Mouse (Mus musculus) embryo, embryonic 10.5 days (tissue): ENCODE results near the gene Efcab11.
"Not testable (repeated sequence)": the region's sequence is repeated elsewhere in the genome, so short reads cannot be mapped to it uniquely, and the experiment has no call there.

ENCODE experiments used
- DNase-seq: peaks from one replicate; pipeline ENCODE4 v3.0.0-alpha.2; 2015; ENCODE audit warnings: low spot score

Efcab11 gene

DNA sequence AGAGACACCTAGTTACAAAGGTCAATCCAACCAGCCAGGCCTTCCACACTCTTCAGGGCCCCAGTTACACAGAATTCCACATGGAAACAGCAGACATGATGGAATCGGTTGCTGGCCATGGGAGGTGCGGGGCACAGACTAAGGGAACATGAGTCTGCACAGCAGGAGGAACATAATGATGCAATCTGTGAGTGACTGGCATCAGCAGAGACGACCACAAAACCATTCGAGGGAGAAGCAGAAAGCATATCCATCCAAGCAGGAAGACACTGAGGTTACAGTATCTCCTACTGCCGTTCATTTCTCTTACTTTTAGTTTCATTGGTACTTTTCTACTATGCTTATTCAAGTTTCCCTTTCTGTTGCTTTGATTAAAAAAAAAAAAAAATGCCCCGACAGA lies 9.6 kb downstream of the Efcab11 start:
- DNase-seq, result no peak

DNA sequence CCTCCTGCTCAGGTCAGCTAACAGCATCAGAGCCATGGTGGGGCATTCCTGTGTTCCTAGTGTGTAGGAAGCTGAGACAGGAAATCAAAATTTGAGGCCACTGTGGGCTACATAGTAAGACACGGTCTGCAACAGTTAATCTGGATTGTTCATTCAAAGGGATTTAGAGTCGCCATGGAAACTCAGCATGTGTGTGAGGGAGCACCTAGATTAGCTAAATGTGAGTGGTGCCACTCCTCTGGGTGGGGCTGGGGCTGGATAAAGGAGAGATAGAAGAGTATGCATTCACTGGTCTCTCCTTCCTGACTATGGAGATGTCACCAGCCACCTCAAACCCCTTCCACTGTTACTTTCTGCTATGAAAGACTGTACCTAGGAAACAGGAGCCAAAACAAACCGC lies 10.8 kb downstream of the Efcab11 start:
- peak; percentile 6 for DNase-seq

DNA sequence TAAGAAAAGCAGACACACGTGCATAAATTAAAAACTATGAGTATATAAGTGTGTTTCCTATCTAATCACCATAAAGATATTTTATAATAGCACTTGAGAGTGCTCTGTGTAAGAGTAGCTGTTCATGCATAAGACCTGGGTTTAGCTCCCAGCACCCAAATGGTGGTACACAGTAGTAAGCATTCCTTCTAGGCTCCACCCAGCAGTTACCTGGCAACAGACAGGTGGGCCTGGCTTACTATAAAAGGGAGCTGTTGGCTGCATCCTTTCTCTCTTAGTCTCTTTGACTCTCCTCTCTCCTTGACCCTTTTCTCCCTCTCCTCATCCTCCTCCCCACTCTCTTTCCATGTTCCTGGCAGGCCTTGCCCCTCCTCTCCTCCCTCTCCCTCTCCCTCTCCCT lies 15.4 kb downstream of the Efcab11 start:
- no peak for DNase-seq

DNA sequence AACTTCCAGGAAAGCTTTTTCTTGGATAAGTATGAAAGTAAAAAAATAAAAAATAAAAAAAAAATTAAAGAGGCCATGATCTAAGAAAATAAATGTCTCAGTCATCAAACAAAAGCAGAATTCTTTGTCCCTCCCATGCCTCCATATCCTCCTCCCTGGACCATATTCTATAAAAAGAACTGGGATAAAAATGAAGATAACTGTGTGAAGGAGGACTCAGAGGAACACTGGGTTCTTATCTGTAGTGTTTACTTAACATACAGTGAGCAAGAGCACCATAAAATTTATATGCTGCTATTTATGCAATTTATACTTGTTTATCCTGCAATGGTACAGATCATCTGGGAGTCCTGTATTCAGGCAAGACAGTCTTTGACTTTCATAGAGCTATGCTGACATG lies 19.6 kb downstream of the Efcab11 start:
- DNase-seq, result no peak

DNA sequence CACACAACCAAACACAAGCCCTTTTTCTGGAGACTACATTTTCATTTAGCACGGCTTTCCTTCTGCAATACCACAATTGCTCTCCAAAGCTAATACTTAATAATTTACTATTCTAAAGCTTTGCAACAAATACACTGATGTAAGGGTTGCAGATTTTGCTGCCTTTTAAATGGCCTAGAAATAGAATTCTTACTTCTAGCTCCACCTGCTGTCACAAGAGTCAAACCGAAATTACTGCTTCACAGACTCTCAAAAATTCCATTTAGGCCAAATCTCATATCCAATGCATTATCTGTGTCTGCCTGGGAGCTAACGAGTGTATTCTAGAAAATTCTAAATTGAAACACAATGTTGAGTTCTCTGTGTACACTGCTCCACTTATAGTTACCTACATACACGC lies 23.3 kb downstream of the Efcab11 start:
- no peak for DNase-seq

DNA sequence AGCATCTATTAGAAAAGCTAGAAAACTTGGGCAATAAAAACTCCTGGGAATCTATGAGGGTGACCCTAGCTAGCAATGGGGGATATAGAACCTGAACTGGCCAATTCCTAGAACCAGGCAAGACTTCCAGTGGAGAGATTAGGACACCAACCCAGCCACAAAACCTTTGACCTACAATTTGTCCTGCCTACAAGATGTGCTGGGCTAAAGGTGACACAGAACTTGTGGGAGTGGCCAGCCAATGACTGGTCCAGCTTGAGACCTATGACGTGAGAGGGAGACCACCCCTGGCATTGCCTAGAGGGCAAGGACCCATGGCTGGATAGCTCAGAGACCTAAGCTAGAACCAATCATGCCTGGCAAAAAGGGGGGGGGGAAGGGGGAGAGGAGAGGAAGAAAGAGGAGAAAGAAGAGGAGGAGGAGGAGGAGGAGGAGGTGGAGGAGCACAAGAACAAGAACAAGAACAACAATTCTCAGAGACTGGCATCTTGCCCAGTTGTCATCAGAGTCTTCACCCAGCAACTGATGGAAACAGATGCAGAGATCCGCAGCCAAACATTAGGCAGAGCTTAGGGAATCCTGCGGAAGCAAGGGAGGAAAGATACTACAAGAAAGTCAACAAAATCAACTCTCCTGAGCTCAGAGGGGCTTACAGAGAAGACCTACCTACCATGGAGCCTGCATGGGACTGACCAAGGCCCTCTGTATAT lies 24.7 kb downstream of the Efcab11 start:
- DNase-seq, result no peak

DNA sequence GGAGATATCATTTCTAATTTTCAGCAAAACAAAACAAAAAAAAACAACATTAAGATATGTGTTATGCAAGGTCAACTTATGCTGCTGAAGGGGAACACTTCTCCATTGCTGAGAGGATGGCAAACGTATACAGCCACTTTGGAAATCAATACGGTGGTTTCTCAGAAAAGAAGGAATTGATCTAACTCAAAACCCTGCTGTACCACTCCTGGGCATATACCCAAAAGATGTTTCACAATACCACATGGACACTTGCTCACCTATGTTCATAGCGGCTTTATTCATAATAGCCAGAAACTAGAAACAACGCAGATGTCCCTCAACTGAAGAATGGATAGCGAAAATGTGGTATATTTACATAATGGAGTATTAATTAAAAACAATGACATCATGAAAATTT lies 25.6 kb downstream of the Efcab11 start:
- DNase-seq, result no peak

DNA sequence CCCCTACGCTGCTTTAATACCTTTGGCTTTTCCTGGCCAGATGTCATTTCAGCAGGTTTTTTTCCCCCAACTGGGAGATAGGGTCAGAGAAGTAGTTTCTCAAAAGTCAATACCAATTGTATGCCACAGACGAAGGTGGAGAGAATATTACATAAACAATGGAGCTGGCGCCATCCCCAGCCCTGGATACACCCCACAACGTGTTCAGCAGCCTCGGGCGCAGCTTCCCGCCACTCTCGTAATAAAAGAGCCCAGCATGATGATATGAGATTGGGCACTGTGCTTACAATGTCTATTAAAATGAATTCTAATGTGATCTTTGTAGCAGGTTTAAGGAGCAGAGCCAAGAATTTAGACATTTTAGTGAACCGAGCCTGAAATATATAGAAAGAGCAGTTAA lies 28.2 kb downstream of the Efcab11 start:
- DNase-seq, result no peak

DNA sequence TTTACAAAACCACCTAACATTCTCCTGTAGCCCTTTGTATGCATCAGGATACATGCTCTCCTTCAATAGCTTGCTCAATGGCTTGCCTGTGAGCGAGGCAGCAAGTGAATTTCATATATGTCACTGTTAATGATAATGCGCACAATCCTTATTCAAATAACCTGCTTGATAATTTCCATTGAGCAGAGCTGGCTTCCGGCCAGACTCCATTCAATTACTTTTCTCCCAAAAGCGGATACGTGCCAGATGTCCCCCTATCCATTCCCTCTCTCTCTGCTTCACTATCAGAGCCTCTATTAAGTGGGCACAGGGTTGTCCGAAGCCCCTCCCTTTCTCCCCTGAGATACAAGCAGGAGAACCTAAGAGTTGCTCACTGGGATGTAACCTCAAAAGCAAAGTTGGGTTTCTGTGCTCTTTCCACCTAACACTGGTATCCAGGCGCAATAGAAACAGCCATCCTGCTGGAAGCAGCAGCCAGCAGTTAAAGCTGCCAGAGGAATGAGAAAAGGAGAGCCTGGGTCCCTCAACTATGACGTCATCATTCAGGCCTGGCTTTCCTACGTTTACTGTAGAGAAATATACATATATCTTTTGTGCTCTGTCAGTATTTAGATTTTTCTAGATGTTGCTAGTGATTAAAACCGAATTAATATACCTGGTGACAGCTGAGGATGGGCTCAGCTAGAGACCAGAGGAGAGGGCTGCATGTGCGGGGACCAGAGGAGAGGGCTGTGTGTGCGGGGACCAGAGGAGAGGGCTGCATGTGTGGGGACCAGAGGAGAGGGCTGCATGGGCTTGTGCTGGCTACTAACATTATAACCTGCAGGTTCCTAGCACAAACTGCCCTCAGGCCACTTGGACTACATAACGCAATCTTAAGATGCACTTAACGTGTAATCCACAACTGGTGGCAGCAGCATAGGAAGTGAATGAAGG lies 30.6 kb downstream of the Efcab11 start:
- no peak for DNase-seq

DNA sequence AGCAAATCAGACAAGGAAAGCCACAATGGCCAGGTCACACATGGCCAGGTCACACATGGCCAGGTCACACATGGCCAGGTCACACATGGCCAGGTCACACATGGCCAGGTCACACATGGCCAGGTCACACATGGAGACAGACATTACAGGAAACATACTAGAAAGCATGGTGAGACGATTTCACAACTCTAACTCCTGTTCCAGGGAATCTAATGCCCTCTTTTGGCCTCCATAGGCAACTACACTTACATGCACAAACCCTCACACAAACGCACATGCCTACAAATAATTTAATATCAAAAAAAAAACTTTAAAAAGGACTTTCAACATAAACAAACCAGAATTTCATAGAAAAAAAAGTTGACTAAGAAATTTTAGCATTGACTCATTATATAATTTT lies 34.2 kb downstream of the Efcab11 start:
- DNase-seq, result no peak

DNA sequence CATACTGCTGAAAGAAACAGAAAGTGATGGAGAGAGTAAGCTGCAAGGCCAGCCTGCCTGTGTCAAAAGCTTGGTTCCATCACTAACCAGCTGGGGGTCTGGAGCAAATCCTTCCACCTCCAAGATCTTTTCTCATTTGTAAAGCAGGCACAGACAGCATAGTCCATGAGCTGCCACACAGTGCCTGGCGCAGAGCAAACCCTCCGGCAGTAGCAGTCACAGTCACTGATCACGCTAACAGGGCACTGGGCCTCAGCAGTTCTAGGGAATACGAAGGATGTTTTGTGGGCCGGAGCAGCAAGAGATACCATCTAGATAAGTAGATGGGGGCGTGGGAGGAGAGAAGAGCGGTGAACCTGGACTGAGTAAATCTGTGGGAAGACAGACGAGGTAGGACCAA lies 39.3 kb downstream of the Efcab11 start:
- DNase-seq, result no peak

DNA sequence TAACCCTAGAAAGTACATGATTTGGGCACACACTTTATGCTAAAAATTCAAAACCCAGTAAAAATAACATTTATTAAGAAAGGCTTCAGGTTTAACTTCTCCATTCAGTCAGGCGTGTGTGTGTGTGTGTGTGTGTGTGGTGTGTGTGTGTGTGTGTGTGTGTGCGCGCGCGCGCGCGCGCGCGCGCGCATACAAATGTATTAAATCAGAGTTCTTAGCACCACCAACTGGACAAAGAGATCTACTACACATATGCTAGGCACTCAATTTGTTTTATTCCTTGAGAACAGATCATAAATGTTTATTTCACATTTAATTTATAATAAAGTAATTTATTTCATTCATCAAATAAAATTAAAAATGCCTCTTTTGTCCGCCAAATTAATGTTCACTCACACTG lies 45.5 kb downstream of the Efcab11 start:
- DNase-seq, result peak; percentile 31

DNA sequence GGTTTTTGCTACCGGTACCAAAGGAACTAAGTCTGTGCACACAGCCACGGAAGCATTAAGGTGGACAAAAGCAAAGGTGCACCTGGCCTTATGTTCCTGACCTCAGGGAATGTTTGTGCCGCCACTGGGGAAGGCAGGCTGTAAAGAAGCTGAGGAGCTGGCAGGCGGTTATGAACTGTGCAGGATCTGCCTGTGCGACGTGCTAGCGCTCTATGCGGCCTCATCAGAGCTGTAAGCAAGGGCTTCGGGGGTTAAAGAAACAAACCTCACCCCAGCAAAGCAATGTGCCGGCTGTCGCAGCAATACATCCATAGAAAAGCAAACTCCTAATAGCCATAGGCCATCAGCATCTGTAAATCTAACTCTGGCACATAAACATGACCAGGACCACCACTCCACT lies 46.1 kb downstream of the Efcab11 start:
- DNase-seq, result no peak

DNA sequence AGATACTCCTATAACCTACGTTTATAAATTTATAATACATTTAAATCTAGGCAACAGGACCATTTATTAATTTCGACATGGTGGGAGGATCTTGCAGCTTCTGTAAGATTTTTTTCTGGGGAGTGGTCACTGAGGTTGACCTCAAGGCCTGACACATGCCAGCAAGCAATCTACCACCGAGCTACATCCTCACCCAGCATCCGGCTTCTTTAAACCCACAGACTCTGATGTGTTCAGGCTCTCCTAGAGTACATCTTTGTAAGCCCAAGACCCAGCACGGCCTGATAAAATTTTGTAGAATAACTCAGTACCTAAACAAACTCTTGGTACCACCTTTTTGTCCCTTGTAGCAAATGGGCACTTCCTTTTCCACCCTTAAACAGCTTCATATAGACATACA lies 46.7 kb downstream of the Efcab11 start:
- no peak for DNase-seq

DNA sequence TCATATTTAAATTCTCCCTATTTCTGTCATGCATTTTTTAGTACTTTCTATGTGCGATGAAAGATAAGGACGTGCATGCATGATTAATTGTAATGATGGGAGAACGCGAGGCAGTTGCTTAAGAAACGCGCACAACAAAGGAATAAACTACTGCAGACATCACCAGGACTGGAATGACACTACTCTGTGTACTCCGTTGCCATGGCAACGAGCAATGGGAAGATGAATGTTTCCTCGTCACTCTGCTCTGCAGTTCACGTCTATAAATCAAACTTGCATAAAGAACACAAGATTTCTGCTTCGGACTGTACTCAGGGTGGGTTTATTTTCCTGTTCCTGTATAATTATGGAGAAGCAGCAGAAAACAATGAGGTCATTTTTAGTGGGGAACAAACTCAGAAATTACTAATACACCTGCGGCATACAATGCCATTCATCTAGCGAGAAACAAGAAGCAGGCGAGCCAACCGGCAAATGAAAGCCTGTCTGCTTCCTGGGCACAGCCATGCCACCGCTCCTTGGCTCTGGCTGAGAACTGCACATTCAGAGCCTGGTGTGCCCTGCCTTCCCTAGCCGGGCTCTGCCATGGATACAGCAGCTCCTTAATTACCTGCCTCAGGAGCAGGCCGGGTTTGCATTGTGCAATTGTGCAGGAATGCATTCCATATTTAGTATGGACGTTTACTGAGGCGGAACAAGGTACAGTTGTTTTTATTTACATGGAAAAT lies 47.7 kb downstream of the Efcab11 start:
- DNase-seq, result peak; percentile 84

DNA sequence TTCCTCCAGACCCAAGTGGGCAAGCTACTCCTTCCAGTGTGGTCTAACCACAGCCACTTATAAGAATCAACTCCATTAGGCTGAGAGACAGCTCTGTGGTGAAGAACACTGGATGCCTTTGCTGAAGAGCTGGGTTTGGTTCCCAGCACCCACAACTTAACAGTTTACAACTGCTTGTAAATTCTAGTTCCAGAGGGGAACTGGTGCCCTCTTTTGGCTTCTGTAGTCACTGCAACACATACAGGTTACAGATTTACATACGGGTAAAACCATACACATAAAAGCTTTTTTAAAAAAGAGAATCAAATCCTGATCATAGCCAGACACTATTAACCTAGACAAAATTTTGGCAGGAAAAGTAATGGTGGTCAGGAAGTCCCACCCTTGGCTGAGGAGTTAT lies 50.8 kb downstream of the Efcab11 start:
- no peak for DNase-seq

DNA sequence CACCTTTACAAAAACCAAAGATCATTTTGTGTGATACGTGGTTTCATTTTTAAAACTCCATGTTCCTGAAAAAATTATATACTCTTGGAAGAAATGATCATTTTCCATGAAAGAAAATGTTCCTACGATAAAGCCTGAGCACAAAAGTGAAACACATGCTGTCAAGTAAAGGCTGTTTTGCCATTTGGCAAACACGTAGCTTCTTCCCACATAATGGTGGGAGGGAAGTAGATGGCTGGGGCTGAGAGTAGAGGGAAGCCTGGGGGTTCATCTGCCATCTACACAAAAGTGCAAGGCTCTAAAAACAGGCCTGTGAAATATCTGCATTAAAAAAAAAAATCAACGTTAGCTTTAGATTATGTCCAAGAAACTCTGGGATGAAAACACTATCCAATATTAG lies 61.6 kb downstream of the Efcab11 start:
- DNase-seq, result no peak

DNA sequence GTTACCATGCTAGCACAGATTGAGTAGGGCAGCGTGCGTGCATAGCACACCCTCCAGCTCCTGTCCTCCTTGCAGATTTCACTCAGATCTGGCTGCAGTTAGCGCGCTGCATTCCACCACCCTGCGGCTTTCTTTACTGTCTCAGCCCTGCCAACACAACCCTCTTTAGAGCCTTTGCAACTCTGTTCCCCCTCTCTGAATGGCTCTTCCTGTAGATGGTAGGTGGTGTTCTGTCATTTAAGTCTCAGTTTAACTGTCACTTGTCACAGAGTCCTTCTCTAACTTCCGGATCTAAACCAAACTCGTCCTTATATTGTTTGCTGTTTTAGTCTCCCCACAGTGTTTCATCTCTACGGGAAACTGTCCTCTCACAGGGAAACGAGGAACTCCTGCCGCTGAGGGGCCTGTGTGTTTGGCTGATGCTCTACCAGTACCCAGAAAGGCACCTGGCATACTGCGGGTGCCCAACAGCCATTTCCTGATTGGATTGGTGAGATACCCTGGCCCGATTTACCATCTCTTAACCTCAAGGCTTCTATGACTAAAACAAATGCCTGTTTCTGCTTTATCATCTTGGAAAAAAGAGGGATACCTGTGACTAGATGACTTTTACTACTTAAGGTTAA lies 62.8 kb downstream of the Efcab11 start:
- DNase-seq, result no peak

DNA sequence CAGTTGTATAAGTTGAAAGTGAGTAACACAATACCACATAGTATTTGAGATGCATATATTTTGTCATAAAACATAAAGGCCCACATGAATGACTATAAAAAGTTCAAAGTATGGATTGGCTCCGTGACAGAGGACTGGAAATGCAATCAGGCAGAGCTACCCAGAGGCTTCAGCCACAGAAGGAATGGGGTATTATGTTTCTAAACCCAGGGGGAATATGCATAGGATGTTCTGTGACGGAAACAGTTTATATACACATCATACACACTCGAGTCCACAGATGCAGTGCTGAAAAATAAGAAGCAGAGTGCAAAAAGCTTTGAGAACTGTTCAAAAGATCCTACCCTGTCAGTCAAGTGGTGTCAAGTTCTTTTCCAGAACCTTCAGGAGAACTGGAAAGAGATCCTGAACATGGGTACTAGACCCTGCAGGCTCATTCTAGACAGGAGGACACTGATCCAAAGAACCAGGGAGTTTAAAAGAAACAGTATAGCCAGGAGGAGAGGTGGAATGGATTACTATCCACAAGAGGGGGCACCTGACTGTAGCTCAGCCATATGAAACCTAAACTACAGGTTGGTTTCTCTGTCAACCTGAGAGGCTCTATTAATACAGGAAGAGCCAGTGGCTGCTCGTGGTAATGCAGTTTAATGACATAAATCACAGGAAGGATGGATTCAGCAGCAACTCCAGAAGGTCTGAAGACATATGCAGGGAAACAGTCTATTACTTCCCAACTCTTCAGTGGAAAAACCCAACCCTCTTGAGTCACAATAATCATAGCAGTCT lies 64.9 kb downstream of the Efcab11 start:
- DNase-seq, result no peak

DNA sequence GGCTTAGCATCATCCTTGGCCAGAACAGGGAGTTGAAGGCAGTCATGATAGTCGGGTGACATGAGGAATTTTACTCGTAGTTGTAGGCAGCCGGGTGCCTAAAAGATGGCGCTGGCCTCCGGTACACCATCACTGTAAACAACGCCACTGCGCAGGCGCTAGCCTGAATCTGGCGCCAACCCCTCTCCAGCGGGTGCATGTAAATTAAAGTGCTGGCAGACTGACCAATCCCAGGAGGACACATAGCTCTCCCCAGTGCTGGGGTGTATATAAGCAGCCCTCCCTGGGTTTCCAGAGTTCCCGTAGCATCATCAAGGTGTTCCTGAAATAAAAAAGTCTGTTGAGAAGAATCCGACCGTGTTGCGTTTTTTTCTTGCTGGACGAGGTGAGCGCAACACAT lies 66.2 kb downstream of the Efcab11 start:
- DNase-seq, result not testable (repeated sequence)

DNA sequence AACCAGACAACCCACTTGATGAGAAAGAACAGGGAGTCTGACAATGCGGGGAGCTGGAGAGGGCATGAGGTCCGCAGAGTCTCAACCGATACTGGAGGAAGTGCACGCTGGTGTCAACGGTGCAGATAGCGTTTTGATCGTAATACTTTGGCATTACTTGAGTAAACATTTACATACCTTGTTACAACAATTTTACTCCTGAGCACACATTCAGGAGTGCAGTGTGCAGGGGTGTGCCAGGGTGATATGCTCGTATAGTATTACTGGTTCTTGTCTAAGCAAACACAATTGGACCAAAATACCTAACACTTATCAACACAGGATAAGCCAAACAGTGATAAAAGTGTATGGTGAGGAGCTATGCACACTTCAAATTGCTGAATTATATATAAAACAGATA lies 69.0 kb downstream of the Efcab11 start:
- no peak for DNase-seq

DNA sequence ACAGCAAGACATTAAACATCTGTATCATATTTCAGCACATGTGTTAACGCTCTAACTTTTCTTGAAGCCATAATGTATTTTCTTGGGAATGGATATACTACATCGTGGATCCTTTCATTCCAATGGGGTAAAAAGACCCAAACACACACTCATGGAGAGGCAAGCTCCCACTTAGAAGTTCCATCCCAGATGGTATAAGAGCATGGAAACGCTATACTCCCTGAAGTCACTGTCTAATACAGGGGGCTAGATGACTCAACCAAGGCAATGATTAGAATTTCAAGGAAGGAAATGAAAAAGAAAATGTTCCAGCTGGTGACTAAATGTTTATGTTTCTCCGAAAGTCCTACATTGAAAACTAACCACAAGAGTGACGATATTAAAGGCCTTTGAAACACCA lies 76.3 kb downstream of the Efcab11 start:
- no peak for DNase-seq
